Mouse (Mus musculus): ENCODE measurements around the gene Lamc2. TPM values are rescaled to one million over a fixed set of nuclear protein-coding genes. Genes with fewer than 3 reads are reported as not detected.

Lamc2 gene
- polyA plus RNA-seq, 1 experiment from 2014 or later: 1.0 TPM

DNA sequence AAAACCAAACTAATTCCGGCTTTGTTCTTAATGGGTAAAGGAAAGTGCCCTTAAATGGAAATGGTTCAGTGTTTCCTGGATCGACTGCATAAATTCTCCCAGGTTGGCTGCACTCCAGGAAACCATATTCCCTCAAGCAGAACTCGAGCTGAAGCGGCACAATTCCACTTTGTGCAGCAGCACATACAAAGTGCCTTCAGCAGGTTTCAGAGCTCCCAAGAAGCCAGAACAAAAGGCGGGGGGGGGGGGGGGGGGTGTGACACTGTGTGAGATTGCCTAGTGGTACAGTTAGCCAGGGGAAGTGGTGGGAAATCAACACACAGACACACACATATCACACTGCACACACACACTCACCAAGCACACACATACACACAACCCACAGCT lies 5.7 kb upstream of the Lamc2 start:
- no peaks in the 10 kb centered on the region for H3K9me3 ChIP-seq (ENCODE audit: control insufficient read depth, low read length)
- peaks cover 11% of the 10 kb centered on the region for H3K27me3 ChIP-seq (replicated peaks; ENCODE audit: control insufficient read depth, insufficient read depth, low read length)
- no peaks in the 10 kb centered on the region for H3K4me1 ChIP-seq (replicated peaks; ENCODE audit: control insufficient read depth, insufficient read depth, low read length)
- WGBS: 54% methylated on average over 5 of the region's 5 CpGs
- H3K27ac ChIP-seq (ENCODE audit: low read depth, low read length): no peak overlapping the region
- no peak for ATAC-seq (replicated peaks; ENCODE audit: low FRiP score)
- H3K4me2 ChIP-seq: no peak overlapping the region
- DNase-seq (ENCODE audit: low spot score): no peak
- no peaks in the 10 kb centered on the region for H3K36me3 ChIP-seq (ENCODE audit: control insufficient read depth, insufficient read depth, low read length)
- no peak overlapping the region for H3K4me3 ChIP-seq (ENCODE audit: low read depth, low read length)
- H3K9ac ChIP-seq (ENCODE audit: low read depth, low read length): no peak overlapping the region

DNA sequence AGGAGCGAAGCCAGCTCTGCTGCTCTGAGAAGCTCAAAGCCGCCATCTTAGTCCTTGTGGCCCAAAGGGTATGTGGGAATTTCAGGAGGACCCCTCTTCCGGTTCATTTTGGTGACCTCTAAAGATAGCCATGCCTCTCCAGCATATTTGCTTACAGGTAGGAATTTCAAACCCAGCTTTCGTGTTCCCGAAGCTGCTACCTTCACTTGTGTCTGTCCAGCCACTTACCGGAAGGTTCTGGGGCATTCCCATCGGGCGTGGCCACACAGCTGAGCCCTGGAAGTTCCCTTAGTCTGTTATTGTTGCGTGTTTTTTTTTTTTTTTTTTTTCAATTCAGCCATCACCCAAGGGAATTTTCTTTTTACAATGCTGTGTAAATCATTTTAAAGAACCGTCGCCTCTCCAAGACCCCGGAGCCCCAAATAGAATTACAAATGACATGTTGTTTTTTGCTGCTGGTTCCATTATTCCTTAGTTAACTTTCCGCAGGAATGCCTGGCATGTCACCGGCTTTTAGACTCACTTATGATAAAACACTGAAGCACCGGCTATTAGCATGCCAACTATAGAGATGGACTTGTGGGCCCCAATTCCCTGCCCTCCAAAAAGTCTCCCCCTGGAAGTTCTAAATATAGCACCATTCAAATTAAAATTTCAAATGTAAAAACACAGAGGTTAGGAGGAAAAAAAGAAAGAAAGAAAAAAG lies 5.1 kb upstream of the Lamc2 start:
- WGBS: 86% methylated on average over 15 of the region's 15 CpGs
- DNase-seq (ENCODE audit: low spot score) (no peak), ATAC-seq (replicated peaks; ENCODE audit: low FRiP score) (no peak)
- H3K4me3 ChIP-seq (ENCODE audit: low read depth, low read length): no peak overlapping the region
- H3K36me3 ChIP-seq (ENCODE audit: control insufficient read depth, insufficient read depth, low read length): no peaks in the 10 kb centered on the region
- H3K9me3 ChIP-seq (ENCODE audit: control insufficient read depth, low read length): no peaks in the 10 kb centered on the region
- peaks cover 16% of the 10 kb centered on the region for H3K27me3 ChIP-seq (replicated peaks; ENCODE audit: control insufficient read depth, insufficient read depth, low read length)
- H3K4me2 ChIP-seq: no peak overlapping the region
- H3K9ac ChIP-seq (ENCODE audit: low read depth, low read length): no peak overlapping the region
- no peak overlapping the region for H3K27ac ChIP-seq (ENCODE audit: low read depth, low read length)
- no peaks in the 10 kb centered on the region for H3K4me1 ChIP-seq (replicated peaks; ENCODE audit: control insufficient read depth, insufficient read depth, low read length)

DNA sequence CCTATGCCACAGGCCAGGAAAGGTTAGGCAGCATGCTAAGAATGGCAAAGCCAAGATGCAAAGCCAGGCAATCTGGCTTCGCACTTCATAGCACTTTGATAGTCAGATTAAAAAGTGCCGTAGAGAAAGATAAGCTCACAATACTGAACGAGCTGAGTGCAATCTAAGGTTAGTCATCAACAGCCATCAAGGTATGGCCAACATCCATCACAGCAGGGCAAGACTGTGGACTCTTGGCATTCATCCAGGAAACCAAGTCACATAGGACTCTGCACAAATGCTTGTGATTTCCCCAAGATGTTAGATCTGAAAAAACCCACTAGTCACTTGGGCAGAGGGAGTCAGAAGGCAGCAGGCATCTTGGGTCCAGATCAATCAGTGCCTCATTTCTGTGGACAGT lies 1.8 kb upstream of the Lamc2 start:
- H3K27me3 ChIP-seq (replicated peaks; ENCODE audit: control insufficient read depth, insufficient read depth, low read length): peaks cover 39% of the 10 kb centered on the region
- DNase-seq (ENCODE audit: low spot score) (no peak), ATAC-seq (replicated peaks; ENCODE audit: low FRiP score) (no peak)
- WGBS: 61% methylated on average over 3 of the region's 3 CpGs
- H3K9ac ChIP-seq (ENCODE audit: low read depth, low read length): no peak overlapping the region
- H3K4me2 ChIP-seq: no peak overlapping the region
- no peak overlapping the region for H3K27ac ChIP-seq (ENCODE audit: low read depth, low read length)
- 0 out of 2 replicates have a peak, but pooled peaks cover 2% of the 10 kb centered on the region for H3K4me1 ChIP-seq (replicated peaks; ENCODE audit: control insufficient read depth, insufficient read depth, low read length)
- no peak overlapping the region for H3K4me3 ChIP-seq (ENCODE audit: low read depth, low read length)
- no peaks in the 10 kb centered on the region for H3K36me3 ChIP-seq (ENCODE audit: control insufficient read depth, insufficient read depth, low read length)
- no peaks in the 10 kb centered on the region for H3K9me3 ChIP-seq (ENCODE audit: control insufficient read depth, low read length)

DNA sequence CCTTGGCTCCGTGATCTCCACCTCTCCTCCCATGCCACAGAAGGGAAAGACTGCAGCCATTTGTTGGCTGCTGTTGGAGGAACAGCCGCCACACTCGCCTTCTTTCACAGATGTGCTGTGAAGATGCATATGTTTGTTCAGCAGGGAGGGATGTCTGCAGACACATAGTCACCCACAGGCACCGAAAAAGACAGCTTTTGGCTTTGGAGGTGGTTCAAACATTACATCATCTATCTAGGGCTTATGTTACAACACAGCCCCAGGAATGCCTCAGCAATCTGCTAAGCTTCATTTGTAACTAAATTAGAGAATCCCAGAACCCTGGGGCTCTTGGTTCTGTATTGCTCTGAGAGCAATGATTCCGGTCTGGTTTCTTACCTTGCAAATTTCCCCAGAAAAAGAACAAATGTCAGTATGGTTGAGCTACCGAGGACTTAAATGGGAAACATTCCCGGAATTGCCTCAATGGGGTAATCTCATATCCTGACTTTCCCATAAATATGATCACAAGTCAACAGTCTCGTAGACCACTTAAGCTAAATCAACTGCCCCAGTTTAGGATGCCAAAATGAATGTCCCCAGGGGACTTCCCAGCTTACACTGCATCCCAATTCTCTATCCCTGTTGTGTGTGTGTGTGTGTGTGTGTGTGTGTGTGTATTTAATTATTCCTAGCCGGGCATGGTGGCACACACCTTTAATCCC lies 5.5 kb downstream of the Lamc2 start:
- Histone ChIP-seq H3K36me3 (ENCODE audit: control insufficient read depth, insufficient read depth, low read length) (no peaks in the 10 kb centered on the region), H3K4me1 (replicated peaks; ENCODE audit: control insufficient read depth, insufficient read depth, low read length) (no peaks in the 10 kb centered on the region), H3K27me3 (replicated peaks; ENCODE audit: control insufficient read depth, insufficient read depth, low read length) (peaks cover 16% of the 10 kb centered on the region), H3K27ac (ENCODE audit: low read depth, low read length) (no peak overlapping the region), H3K9me3 (ENCODE audit: control insufficient read depth, low read length) (no peaks in the 10 kb centered on the region), H3K9ac (ENCODE audit: low read depth, low read length) (no peak overlapping the region), H3K4me2 (no peak overlapping the region), H3K4me3 (ENCODE audit: low read depth, low read length) (no peak overlapping the region)
- 60% methylated on average over 9 of the region's 9 CpGs for WGBS
- no peak for ATAC-seq (replicated peaks; ENCODE audit: low FRiP score)
- no peak for DNase-seq (ENCODE audit: low spot score)

DNA sequence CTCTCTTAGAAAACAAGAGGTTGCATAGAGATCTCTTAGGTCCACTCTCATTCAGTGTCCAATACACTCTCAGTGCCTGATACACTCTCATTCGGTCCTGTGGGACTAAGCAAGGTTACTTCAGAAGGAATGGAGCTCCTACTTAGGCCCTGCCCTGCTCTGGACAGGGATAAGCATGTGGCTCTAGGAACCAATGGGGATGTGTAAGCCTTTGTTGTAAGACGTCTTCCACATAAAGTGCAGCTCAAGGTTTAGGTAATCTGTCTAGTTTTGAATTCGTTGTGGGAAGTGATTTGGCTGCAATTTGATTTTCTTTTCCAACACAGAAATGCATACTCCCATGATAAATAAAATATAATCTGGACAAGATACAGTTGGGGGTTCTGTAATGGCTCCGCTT lies 6.1 kb downstream of the Lamc2 start:
- peaks cover 11% of the 10 kb centered on the region for H3K27me3 ChIP-seq (replicated peaks; ENCODE audit: control insufficient read depth, insufficient read depth, low read length)
- no peaks in the 10 kb centered on the region for H3K36me3 ChIP-seq (ENCODE audit: control insufficient read depth, insufficient read depth, low read length)
- no peak overlapping the region for H3K9ac ChIP-seq (ENCODE audit: low read depth, low read length)
- DNase-seq (ENCODE audit: low spot score) (no peak), ATAC-seq (replicated peaks; ENCODE audit: low FRiP score) (no peak)
- no peaks in the 10 kb centered on the region for H3K9me3 ChIP-seq (ENCODE audit: control insufficient read depth, low read length)
- H3K4me2 ChIP-seq: no peak overlapping the region
- H3K4me1 ChIP-seq (replicated peaks; ENCODE audit: control insufficient read depth, insufficient read depth, low read length): no peaks in the 10 kb centered on the region
- 74% methylated on average over 4 of the region's 4 CpGs for WGBS
- H3K27ac ChIP-seq (ENCODE audit: low read depth, low read length): no peak overlapping the region
- no peak overlapping the region for H3K4me3 ChIP-seq (ENCODE audit: low read depth, low read length)

DNA sequence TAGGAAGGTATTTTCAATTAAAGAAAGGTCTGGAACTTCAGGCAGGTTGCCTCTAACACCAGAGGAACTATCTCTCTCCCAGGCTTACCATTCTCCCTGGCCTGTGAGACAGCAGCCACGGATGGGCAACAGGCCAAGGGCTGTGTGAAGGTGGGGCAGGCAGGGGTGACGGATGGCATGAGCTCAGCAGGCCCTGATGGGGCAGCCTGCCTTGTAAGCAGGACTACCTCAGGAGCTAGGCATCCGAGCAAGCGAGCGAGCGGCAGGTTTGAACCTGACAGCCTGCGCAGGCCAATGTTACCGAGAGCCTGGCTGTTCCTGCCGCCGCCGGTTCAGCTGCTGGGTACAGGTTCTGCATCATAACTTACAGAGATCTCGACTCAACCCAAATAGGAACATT lies 11.4 kb downstream of the Lamc2 start:
- 60% methylated on average over 12 of the region's 12 CpGs for WGBS
- ATAC-seq (replicated peaks; ENCODE audit: low FRiP score): no peak
- DNase-seq (ENCODE audit: low spot score): no peak
- Histone ChIP-seq H3K4me3 (ENCODE audit: low read depth, low read length) (no peak overlapping the region), H3K9me3 (ENCODE audit: control insufficient read depth, low read length) (no peaks in the 10 kb centered on the region), H3K36me3 (ENCODE audit: control insufficient read depth, insufficient read depth, low read length) (no peaks in the 10 kb centered on the region), H3K4me1 (replicated peaks; ENCODE audit: control insufficient read depth, insufficient read depth, low read length) (peaks cover 4% of the 10 kb centered on the region), H3K27me3 (replicated peaks; ENCODE audit: control insufficient read depth, insufficient read depth, low read length) (no peaks in the 10 kb centered on the region), H3K9ac (ENCODE audit: low read depth, low read length) (no peak overlapping the region), H3K4me2 (no peak overlapping the region), H3K27ac (ENCODE audit: low read depth, low read length) (no peak overlapping the region)

DNA sequence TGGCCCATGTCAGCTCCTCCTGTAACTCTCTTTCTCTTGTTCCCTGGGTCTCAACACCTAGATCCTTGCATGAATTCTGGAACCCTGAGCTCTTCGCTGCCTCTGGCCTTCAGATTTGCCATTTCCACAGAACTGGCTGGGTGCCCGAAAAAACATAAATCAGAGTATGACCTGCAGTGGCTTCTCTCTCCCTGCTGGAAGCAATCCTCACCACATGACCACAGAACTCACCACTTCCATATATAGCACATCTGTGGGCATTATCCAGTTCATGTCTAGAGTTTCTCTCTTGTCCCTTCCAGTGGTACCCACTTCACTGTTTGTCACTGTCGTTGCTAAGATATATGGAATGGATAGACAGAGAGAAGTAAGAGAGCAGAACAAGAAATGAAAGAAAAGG lies 13.0 kb downstream of the Lamc2 start:
- H3K9me3 ChIP-seq (ENCODE audit: control insufficient read depth, low read length): no peaks in the 10 kb centered on the region
- ATAC-seq (replicated peaks; ENCODE audit: low FRiP score): no peak
- H3K36me3 ChIP-seq (ENCODE audit: control insufficient read depth, insufficient read depth, low read length): no peaks in the 10 kb centered on the region
- no peak for DNase-seq (ENCODE audit: low spot score)
- 68% methylated on average over 3 of the region's 3 CpGs for WGBS
- H3K27me3 ChIP-seq (replicated peaks; ENCODE audit: control insufficient read depth, insufficient read depth, low read length): no peaks in the 10 kb centered on the region
- no peak overlapping the region for H3K4me3 ChIP-seq (ENCODE audit: low read depth, low read length)
- H3K4me1 ChIP-seq (replicated peaks; ENCODE audit: control insufficient read depth, insufficient read depth, low read length): peaks cover 4% of the 10 kb centered on the region
- H3K27ac ChIP-seq (ENCODE audit: low read depth, low read length): no peak overlapping the region
- H3K9ac ChIP-seq (ENCODE audit: low read depth, low read length): no peak overlapping the region
- no peak overlapping the region for H3K4me2 ChIP-seq

DNA sequence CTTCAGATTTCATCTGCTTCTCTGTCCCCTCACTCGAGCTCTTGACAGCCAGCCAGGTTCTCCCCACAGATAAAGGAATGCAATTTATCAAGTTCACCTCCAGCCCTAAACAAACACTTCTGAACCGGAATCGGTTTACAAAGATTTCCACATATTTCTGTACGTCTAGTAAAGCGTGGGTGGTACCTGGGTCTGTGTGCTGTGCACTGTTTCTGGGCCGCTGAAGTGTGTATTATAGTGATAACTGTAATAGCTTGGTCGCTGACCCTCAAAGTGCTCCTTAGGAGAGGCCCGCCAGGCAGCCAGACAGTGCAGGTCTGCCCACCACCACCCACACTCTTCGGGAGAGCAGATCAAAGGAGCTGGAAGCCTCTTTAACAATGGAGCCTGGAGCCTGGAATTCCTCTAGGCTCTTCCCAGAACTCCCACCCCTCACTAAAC lies 13.9 kb downstream of the Lamc2 start:
- no peaks in the 10 kb centered on the region for H3K9me3 ChIP-seq (ENCODE audit: control insufficient read depth, low read length)
- DNase-seq (ENCODE audit: low spot score) (no peak), ATAC-seq (replicated peaks; ENCODE audit: low FRiP score) (no peak)
- H3K27ac ChIP-seq (ENCODE audit: low read depth, low read length): no peak overlapping the region
- H3K36me3 ChIP-seq (ENCODE audit: control insufficient read depth, insufficient read depth, low read length): no peaks in the 10 kb centered on the region
- 23% methylated on average over 9 of the region's 9 CpGs for WGBS
- peaks cover 4% of the 10 kb centered on the region for H3K4me1 ChIP-seq (replicated peaks; ENCODE audit: control insufficient read depth, insufficient read depth, low read length)
- H3K27me3 ChIP-seq (replicated peaks; ENCODE audit: control insufficient read depth, insufficient read depth, low read length): no peaks in the 10 kb centered on the region
- no peak overlapping the region for H3K4me3 ChIP-seq (ENCODE audit: low read depth, low read length)
- no peak overlapping the region for H3K9ac ChIP-seq (ENCODE audit: low read depth, low read length)
- H3K4me2 ChIP-seq: no peak overlapping the region

DNA sequence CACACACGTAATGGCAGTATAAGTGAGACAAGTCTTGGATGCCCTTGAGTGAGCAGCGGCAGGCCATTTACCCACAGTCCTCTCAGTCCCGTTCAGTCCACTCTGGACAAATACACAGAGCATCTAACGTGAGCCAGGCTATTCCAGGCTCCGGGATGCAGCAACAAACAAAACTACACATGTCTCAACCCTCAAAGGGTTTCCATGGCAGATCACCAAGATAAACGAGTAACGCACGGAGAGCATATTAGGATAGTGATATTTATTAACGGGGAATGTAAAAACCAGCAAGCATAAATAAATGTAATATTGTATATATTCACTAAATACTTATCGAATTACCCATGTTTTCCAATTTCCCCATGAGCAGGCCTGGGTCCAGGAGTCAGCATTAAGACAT lies 15.2 kb downstream of the Lamc2 start:
- no peak for DNase-seq (ENCODE audit: low spot score)

More for the DNA sequence above, 15.2 kb downstream of the Lamc2 start:
- WGBS: 84% methylated on average over 10 of the region's 10 CpGs
- ATAC-seq (replicated peaks; ENCODE audit: low FRiP score): no peak
- no peak overlapping the region for H3K27ac ChIP-seq (ENCODE audit: low read depth, low read length)
- H3K27me3 ChIP-seq (replicated peaks; ENCODE audit: control insufficient read depth, insufficient read depth, low read length): no peaks in the 10 kb centered on the region
- no peak overlapping the region for H3K4me2 ChIP-seq
- no peaks in the 10 kb centered on the region for H3K9me3 ChIP-seq (ENCODE audit: control insufficient read depth, low read length)
- H3K9ac ChIP-seq (ENCODE audit: low read depth, low read length): no peak overlapping the region
- H3K4me1 ChIP-seq (replicated peaks; ENCODE audit: control insufficient read depth, insufficient read depth, low read length): peaks cover 4% of the 10 kb centered on the region
- no peaks in the 10 kb centered on the region for H3K36me3 ChIP-seq (ENCODE audit: control insufficient read depth, insufficient read depth, low read length)
- no peak overlapping the region for H3K4me3 ChIP-seq (ENCODE audit: low read depth, low read length)

Measured in liver, embryonic 11.5 days (tissue).